Comparison of ENCODE assay signal across 21 mouse cellular contexts in genomic region chr10:120140916-120141516, GRCm38 (mm10). TPM values are rescaled to one million over a fixed set of nuclear protein-coding genes. Genes with fewer than 3 reads are reported as not detected.
DNase-seq lines count a peak whose midpoint lies in the region; ATAC-seq and TF ChIP-seq lines count a peak whose summit lies in the region.
"Had no signal": no experiment of that assay in that cellular context is flagged by ENCODE, and none has a peak within 500 bp of the region (broad histone marks: within the 10 kb centered on the region; RNA-seq: fewer than 3 reads in every experiment).

No protein-coding gene starts in this region.

- WGBS in thymus, adult 2 months: 15% methylated on average over 10 of the region's 10 CpGs
- 7% methylated on average over 10 of the region's 10 CpGs for WGBS in macrophage (ENCODE audit: missing documents)
- WGBS in stomach, postnatal 0 days: 60% methylated on average over 10 of the region's 10 CpGs
- WGBS in kidney, embryonic 15.5 days: 76% methylated on average over 10 of the region's 10 CpGs
- 73% methylated on average over 10 of the region's 10 CpGs for WGBS in heart, embryonic 10.5 days

- H3K9me3 ChIP-seq in stomach, postnatal 0 days (ENCODE audit: control insufficient read depth, low read length): peaks cover 5% of the 10 kb centered on the region; the same call in 1 of the 2 replicates
- peaks cover 14% of the 10 kb centered on the region; the same call in 1 of the 2 replicates for H3K9me3 ChIP-seq in kidney, embryonic 15.5 days (replicated peaks)
- H3K9me3 ChIP-seq in heart, embryonic 10.5 days: peaks cover 12% of the 10 kb centered on the region
- H3K9me3 ChIP-seq: stomach, embryonic 15.5 days had no signal

- peaks cover 4% of the 10 kb centered on the region; the same call in 1 of the 2 replicates for H3K4me1 ChIP-seq in thymus, adult 2 months (replicated peaks; ENCODE audit: control insufficient read depth, insufficient read depth, low read length)
- no peaks in the 10 kb centered on the region for H3K4me1 ChIP-seq in brown adipose tissue, adult 24 weeks (ENCODE audit: control insufficient read depth, insufficient read depth, insufficient read length, low read length)
- no peaks in the 10 kb centered on the region for H3K4me1 ChIP-seq in stomach, postnatal 0 days (replicated peaks; ENCODE audit: control insufficient read depth, insufficient read depth)
- H3K4me1 ChIP-seq in kidney, embryonic 15.5 days: no peaks in the 10 kb centered on the region
- no peaks in the 10 kb centered on the region for H3K4me1 ChIP-seq in heart, embryonic 10.5 days
- H3K4me1 ChIP-seq: embryonic facial prominence, embryonic 15.5 days; forebrain, embryonic 12.5 days; hindbrain, embryonic 10.5 days; limb, embryonic 12.5 days; neural tube, embryonic 12.5 days; stomach, embryonic 15.5 days had no signal

- H3K9ac ChIP-seq in stomach, postnatal 0 days (ENCODE audit: low read length): no peak overlapping the region
- H3K9ac ChIP-seq in kidney, embryonic 15.5 days: no peak overlapping the region
- H3K9ac ChIP-seq: embryonic facial prominence, embryonic 15.5 days; forebrain, embryonic 12.5 days; limb, embryonic 12.5 days; neural tube, embryonic 12.5 days; stomach, embryonic 15.5 days had no signal

- TF ChIP-seq POLR2A in thymus, adult 2 months (IDR thresholded peaks at IDR 0.05; ENCODE audit: control insufficient read depth, extremely low read depth, insufficient read depth, low read length, poor library complexity): no peak

- DNase-seq in thymus, adult 2 months: no peak
- DNase-seq in thymus, postnatal 14 days: no peak
- DNase-seq in stomach, postnatal 0 days (ENCODE audit: low spot score): no peak
- DNase-seq in adrenal gland, postnatal 25 days: no peak
- no peak for DNase-seq in heart, embryonic 10.5 days (ENCODE audit: low spot score)
- DNase-seq: cerebellum, adult 2 months; kidney, adult 18-20 months; layer of hippocampus, postnatal 36 days; thymus, postnatal 36 days had no signal

- H3K27me3 ChIP-seq in thymus, adult 2 months (ENCODE audit: control insufficient read depth, insufficient read depth, low read length): no peaks in the 10 kb centered on the region
- H3K27me3 ChIP-seq in stomach, postnatal 0 days (ENCODE audit: control insufficient read depth, insufficient read depth, low read length): no peaks in the 10 kb centered on the region
- H3K27me3 ChIP-seq in kidney, embryonic 15.5 days: no peaks in the 10 kb centered on the region
- no peaks in the 10 kb centered on the region for H3K27me3 ChIP-seq in heart, embryonic 10.5 days (ENCODE audit: insufficient read depth, poor library complexity, severe bottlenecking)
- H3K27me3 ChIP-seq: CH12.LX; embryonic facial prominence, embryonic 15.5 days; forebrain, embryonic 12.5 days; limb, embryonic 12.5 days; neural tube, embryonic 12.5 days; Patski; stomach, embryonic 15.5 days had no signal

- ATAC-seq in stomach, postnatal 0 days (ENCODE audit: low FRiP score, low TSS enrichment): peak; percentile 59; the same call in 1 of the 2 replicates
- no peak for ATAC-seq in kidney, embryonic 15.5 days (replicated peaks; ENCODE audit: low FRiP score)
- ATAC-seq: midbrain, embryonic 16.5 days; Patski had no signal

- TF ChIP-seq CTCF in thymus, adult 2 months (IDR thresholded peaks at IDR 0.05; ENCODE audit: borderline replicate concordance, control insufficient read depth, extremely low read depth, insufficient read depth, low read length, poor library complexity): no peak
- TF ChIP-seq CTCF in stomach, postnatal 0 days (IDR thresholded peaks at IDR 0.05; ENCODE audit: low read depth): no peak

- no peak for TF ChIP-seq EP300 in stomach, postnatal 0 days (optimal IDR thresholded peaks at IDR 0.05)

- H3K79me2 ChIP-seq in macrophage (ENCODE audit: inconsistent target): no peaks in the 10 kb centered on the region

- no peak overlapping the region; the same call in 1 of the 2 replicates for H3K27ac ChIP-seq in thymus, adult 2 months (ENCODE audit: control insufficient read depth, insufficient read depth, low read length)
- 0 out of 2 replicates have a peak overlapping the region, but pooled peaks have one; percentile 23 for H3K27ac ChIP-seq in brown adipose tissue, adult 24 weeks (replicated peaks; ENCODE audit: low read depth, low read length)
- H3K27ac ChIP-seq in macrophage: peak overlapping the region; percentile 97
- no peak overlapping the region for H3K27ac ChIP-seq in stomach, postnatal 0 days (replicated peaks)
- no peak overlapping the region for H3K27ac ChIP-seq in kidney, embryonic 15.5 days
- no peak overlapping the region for H3K27ac ChIP-seq in heart, embryonic 10.5 days
- H3K27ac ChIP-seq: embryonic facial prominence, embryonic 15.5 days; forebrain, embryonic 12.5 days; hindbrain, embryonic 10.5 days; limb, embryonic 12.5 days; neural tube, embryonic 12.5 days; stomach, embryonic 15.5 days had no signal

- H3K4me2 ChIP-seq in stomach, postnatal 0 days (replicated peaks; ENCODE audit: low read depth): no peak overlapping the region
- H3K4me2 ChIP-seq in kidney, embryonic 15.5 days: no peak overlapping the region
- H3K4me2 ChIP-seq: embryonic facial prominence, embryonic 15.5 days; forebrain, embryonic 12.5 days; limb, embryonic 12.5 days; neural tube, embryonic 12.5 days; stomach, embryonic 15.5 days had no signal

- peak overlapping the region; percentile 30 for H3K4me3 ChIP-seq in thymus, adult 2 months (ENCODE audit: control insufficient read depth, insufficient read depth, low read length)
- H3K4me3 ChIP-seq in brown adipose tissue, adult 24 weeks (ENCODE audit: insufficient read depth, low read depth, low read length): no peak overlapping the region
- H3K4me3 ChIP-seq in macrophage (ENCODE audit: inconsistent target): peak overlapping the region; percentile 5; the same call in 1 of the 2 replicates
- H3K4me3 ChIP-seq in stomach, postnatal 0 days (ENCODE audit: low read depth, low read length): no peak overlapping the region
- H3K4me3 ChIP-seq in kidney, embryonic 15.5 days (replicated peaks): no peak overlapping the region
- H3K4me3 ChIP-seq in heart, embryonic 10.5 days: no peak overlapping the region
- H3K4me3 ChIP-seq: embryonic facial prominence, embryonic 15.5 days; forebrain, embryonic 12.5 days; hindbrain, embryonic 10.5 days; limb, embryonic 12.5 days; neural tube, embryonic 12.5 days; stomach, embryonic 15.5 days had no signal

- no peaks in the 10 kb centered on the region for H3K36me3 ChIP-seq in thymus, adult 2 months (ENCODE audit: control insufficient read depth, insufficient read depth, low read length)
- H3K36me3 ChIP-seq in macrophage (ENCODE audit: inconsistent target): peaks cover 24% of the 10 kb centered on the region; the same call in 1 of the 2 replicates
- no peaks in the 10 kb centered on the region for H3K36me3 ChIP-seq in stomach, postnatal 0 days (ENCODE audit: control insufficient read depth, insufficient read depth, low read length)
- no peaks in the 10 kb centered on the region for H3K36me3 ChIP-seq in kidney, embryonic 15.5 days
- H3K36me3 ChIP-seq in heart, embryonic 10.5 days: peaks cover 4% of the 10 kb centered on the region; the same call in 1 of the 2 replicates
- H3K36me3 ChIP-seq: embryonic facial prominence, embryonic 15.5 days; forebrain, embryonic 12.5 days; neural tube, embryonic 12.5 days; stomach, embryonic 15.5 days had no signal

RNA-seq across cellular contexts. Expression of gene Helb, which starts 28.2 kb away (rescaled TPM):
- polyA plus RNA-seq in thymus, adult 2 months (2012; rRNA removed): 26.6 and 26.7 TPM in 2 replicates
- 2.9 and 5.5 TPM in 2 replicates for polyA plus RNA-seq in brown adipose tissue, adult 24 weeks (2012; ENCODE audit: insufficient read depth, insufficient read length, missing spikeins)
- 10 to 100 TPM in 18 of 26 experiments, 1 to 10 TPM in 8; 4.0 to 47.5 (median 19.6) TPM for total RNA-seq in macrophage (2018; cell fraction: chromatin; rRNA removed)
- total RNA-seq in macrophage (2018; cell fraction: cytosol; rRNA removed): 10 to 100 TPM in 14 of 26 experiments, 1 to 10 TPM in 12; 4.6 to 17.7 (median 10.3) TPM
- total RNA-seq in macrophage (2018; cell fraction: nucleus; rRNA removed): 10 to 100 TPM in 16 of 26 experiments, 1 to 10 TPM in 10; 5.0 to 41.1 (median 16.6) TPM
- 15.0 to 20.3 TPM (median 16.5 TPM) in 3 replicates for polyA plus RNA-seq in macrophage (2018)
- polyA plus RNA-seq in stomach, postnatal 0 days (2015; fragmentation: Nextera tagmentation; extraction: Ambion mirVana): 2.7 and 3.1 TPM in 2 replicates
- 11.8 and 16.8 TPM in 2 replicates for total RNA-seq in adrenal gland, postnatal 25 days (2021)
- polyA plus RNA-seq in kidney, embryonic 15.5 days (2015; fragmentation: Nextera tagmentation; extraction: Ambion mirVana): 4.9 and 5.5 TPM in 2 replicates
- 5.0 and 7.4 TPM in 2 replicates for polyA plus RNA-seq in heart, embryonic 10.5 days (2016; fragmentation: Nextera tagmentation; extraction: Ambion mirVana)

Comparison
In these comparisons a context has a peak if more than half of its experiments do, and no peak if none do; other contexts are left out.
1. H3K27ac ChIP-seq: peak in brown adipose tissue, adult 24 weeks (single experiment) and macrophage (single experiment); none in thymus, adult 2 months (single experiment), stomach, postnatal 0 days (single experiment), kidney, embryonic 15.5 days (single experiment) and heart, embryonic 10.5 days (single experiment).
2. H3K4me3 ChIP-seq: peak in thymus, adult 2 months (single experiment) and macrophage (single experiment); none in brown adipose tissue, adult 24 weeks (single experiment), stomach, postnatal 0 days (single experiment), kidney, embryonic 15.5 days (single experiment) and heart, embryonic 10.5 days (single experiment).